Mouse (Mus musculus) kidney, adult 2 months (tissue): ENCODE results near the gene Ube2o. TPM values are rescaled to one million over a fixed set of nuclear protein-coding genes. Genes with fewer than 3 reads are reported as not detected.
A peak's percentile ranks its signal among the peaks of the same experiment; 100 is the strongest.

Experiments used
- DNase-seq: peaks from one replicate; pipeline ENCODE4 v3.0.0; 2021
- H3K27ac ChIP-seq: fragments of 200-500 bp; 2 replicates; pipeline ENCODE4 v1.5.1; 2012; ENCODE audit warnings: low read depth, low read length, control low read depth, inconsistent platforms; ENCODE audit not compliant: insufficient read depth
- H3K27me3 ChIP-seq: fragments of 200-500 bp; replicated peaks from 2 replicates; pipeline ENCODE4 v1.6.1; 2012; ENCODE audit warnings: mild to moderate bottlenecking, moderate library complexity, low read length, inconsistent platforms; ENCODE audit not compliant: control insufficient read depth, insufficient read depth
- H3K36me3 ChIP-seq: fragments of 200-500 bp; 2 replicates; pipeline ENCODE4 v1.6.1; 2012; ENCODE audit warnings: mild to moderate bottlenecking, moderate library complexity, low read length, inconsistent platforms; ENCODE audit not compliant: control insufficient read depth, insufficient read depth
- H3K4me1 ChIP-seq: fragments of 200-500 bp; 2 replicates; pipeline ENCODE4 v1.6.1; 2011; ENCODE audit warnings: low read length; ENCODE audit not compliant: control insufficient read depth, insufficient read depth
- H3K4me3 ChIP-seq: fragments of 200-500 bp; 2 replicates; pipeline ENCODE4 v1.5.1; 2011; ENCODE audit warnings: mild to moderate bottlenecking, low read depth, low read length, control low read depth; ENCODE audit not compliant: insufficient read depth
- CTCF ChIP-seq: fragments of 200-500 bp; conservative IDR thresholded peaks from 2 replicates; pipeline ENCODE4 v1.5.1; 2011; ENCODE audit warnings: low read depth, mild to moderate bottlenecking, control low read depth, low read length, moderate library complexity, mixed read lengths; ENCODE audit not compliant: insufficient read depth, insufficient read length
- POLR2A ChIP-seq: fragments of 200-500 bp; IDR thresholded peaks from one replicate; pipeline ENCODE4 v1.6.1; 2011; ENCODE audit warnings: low read depth, low read length, control low read depth
- WGBS: fragments of 180-500 bp; shearing (Covaris S2); methylation state at CpG from one replicate; pipeline ENCODE4 v1.1.7; 2018; 5-methylcytosine and 5-hydroxymethylcytosine counted together
- polyA plus RNA-seq: library from polyadenylated mRNA; depleted of rRNA; stranded (reverse); fragments of >200 nt; gene quantifications from 2 replicates; pipeline ENCODE4 v1.2.3, GENCODE M21; 2012

The Ube2o gene
- polyA plus RNA-seq, 1 experiment, result 10.3 TPM

DNA sequence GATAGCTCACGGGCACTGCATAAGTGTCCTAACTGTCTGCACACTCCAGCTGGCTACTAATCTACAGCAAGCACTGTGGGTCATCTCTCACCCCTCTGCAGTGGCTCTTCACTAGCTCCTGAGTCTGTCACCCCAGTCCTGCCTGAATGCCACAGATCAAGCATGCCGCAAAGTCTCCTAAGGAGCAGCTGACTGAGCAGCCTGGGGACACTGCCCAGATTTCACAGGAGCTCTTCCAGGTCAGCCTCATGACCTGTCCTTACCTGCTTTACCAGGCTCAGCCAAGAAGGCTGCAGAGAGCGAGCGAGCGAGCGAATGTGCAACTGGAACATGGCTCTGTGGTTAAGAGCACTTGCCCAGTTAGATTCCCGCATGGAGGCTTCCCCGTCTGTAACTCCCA is 13.7 kb downstream of the Ube2o start:
- Histone ChIP-seq H3K4me1 (no peaks in the 10 kb centered on the region), H3K36me3 (no peaks in the 10 kb centered on the region), H3K27ac (no peak overlapping the region), H3K4me3 (no peak overlapping the region), H3K27me3 (no peaks in the 10 kb centered on the region)
- DNase-seq, result no peak
- WGBS, result 77% methylated on average over 8 of the region's 8 CpGs
- TF ChIP-seq POLR2A (no peak), CTCF (no peak)

DNA sequence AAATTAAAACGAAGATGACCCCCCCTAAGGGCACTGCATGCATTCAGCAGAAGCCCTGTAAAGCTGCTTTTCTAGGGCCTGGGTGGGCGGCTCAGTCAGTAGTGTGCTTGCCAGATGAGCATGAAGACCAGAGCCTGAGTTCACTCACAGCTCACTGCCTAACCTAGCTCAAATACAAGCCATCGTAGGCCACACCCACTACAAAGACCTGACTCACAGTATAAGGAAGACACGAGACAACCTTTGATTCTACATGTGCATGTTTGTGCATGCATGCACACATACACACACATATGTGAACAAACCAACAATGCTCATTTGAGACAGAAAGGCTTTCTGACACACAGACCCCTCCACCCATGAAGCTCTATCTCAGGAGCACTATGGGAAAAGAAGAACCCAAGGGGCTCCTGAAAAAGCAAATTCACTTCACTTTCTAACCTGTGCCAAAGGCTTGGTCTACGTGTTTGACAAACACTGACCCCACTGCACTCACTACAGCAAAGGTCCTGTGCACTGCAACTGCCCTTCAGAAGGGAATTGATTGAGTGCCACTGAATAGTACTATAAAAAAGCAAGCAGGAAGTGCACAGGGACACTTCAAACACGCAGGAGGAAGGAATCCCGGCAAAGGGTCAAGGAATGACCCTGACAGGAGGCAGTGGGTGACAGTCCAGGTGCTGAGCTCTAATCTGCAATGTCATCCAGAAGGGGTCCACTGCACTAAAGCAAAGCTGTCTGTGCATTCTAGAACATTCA is 15.8 kb downstream of the Ube2o start:
- Histone ChIP-seq H3K36me3 (no peaks in the 10 kb centered on the region), H3K4me3 (no peak overlapping the region), H3K27ac (no peak overlapping the region)

DNA sequence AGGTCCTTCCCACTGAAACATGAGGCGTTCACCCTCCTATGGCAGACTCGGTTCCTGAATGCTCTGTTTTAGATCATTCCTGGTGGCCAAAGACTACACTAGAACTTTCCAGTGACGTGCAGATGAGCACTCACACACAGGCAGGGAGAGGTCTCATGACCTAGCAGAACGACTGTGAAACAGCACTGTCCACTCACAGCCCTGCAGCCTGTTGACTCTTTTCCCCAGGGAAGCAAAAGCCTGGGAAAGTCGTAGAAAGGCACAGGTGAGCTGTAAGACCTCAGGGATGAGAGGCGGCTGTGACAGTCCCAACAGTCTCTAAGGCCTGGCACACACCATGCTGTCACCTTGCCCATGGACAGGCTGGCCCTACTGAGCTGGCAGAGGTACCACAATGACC is 24.9 kb downstream of the Ube2o start:
- H3K27me3 ChIP-seq, result no peaks in the 10 kb centered on the region
- 61% methylated on average over 6 of the region's 6 CpGs for WGBS

More for the DNA sequence above, 15.8 kb downstream of the Ube2o start:
- Histone ChIP-seq H3K4me1 (no peaks in the 10 kb centered on the region), H3K27me3 (no peaks in the 10 kb centered on the region)
- WGBS, result 57% methylated on average over 7 of the region's 7 CpGs
- DNase-seq, result no peak
- TF ChIP-seq CTCF, result no peak
- TF ChIP-seq POLR2A, result no peak

DNA sequence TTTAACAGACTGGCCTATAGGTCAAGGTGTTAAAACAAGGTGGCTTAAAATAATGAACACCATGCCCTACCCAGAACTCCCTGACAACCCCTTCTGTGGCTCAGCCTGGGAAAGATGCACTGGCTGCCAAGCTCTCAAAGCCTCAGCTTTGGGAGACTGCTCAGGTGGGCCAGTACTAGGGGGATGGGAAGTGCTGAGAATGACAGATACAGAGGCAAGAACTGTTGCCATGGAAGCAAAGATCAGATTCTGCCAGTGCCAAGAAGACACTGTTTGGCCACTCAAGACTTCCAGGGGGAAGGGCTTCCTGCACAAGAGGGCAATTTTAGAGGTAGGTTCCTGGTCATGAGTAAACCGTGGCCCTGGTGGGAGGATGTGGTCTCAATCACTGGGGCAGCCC is 25.7 kb downstream of the Ube2o start:
- H3K27me3 ChIP-seq, result no peaks in the 10 kb centered on the region
- no peak overlapping the region for H3K4me3 ChIP-seq
- H3K36me3 ChIP-seq, result no peaks in the 10 kb centered on the region
- no peak overlapping the region for H3K27ac ChIP-seq
- H3K4me1 ChIP-seq, result 0 out of 2 replicates have a peak, but pooled peaks cover 6% of the 10 kb centered on the region
- no peak for DNase-seq
- no peak for TF ChIP-seq CTCF
- TF ChIP-seq POLR2A, result no peak
- 54% methylated on average over 1 of the region's 1 CpGs for WGBS

More for the DNA sequence above, 24.9 kb downstream of the Ube2o start:
- no peak for DNase-seq
- TF ChIP-seq POLR2A (no peak), CTCF (no peak)
- H3K4me3 ChIP-seq, result no peak overlapping the region
- no peaks in the 10 kb centered on the region for H3K4me1 ChIP-seq
- H3K36me3 ChIP-seq, result no peaks in the 10 kb centered on the region
- no peak overlapping the region for H3K27ac ChIP-seq

DNA sequence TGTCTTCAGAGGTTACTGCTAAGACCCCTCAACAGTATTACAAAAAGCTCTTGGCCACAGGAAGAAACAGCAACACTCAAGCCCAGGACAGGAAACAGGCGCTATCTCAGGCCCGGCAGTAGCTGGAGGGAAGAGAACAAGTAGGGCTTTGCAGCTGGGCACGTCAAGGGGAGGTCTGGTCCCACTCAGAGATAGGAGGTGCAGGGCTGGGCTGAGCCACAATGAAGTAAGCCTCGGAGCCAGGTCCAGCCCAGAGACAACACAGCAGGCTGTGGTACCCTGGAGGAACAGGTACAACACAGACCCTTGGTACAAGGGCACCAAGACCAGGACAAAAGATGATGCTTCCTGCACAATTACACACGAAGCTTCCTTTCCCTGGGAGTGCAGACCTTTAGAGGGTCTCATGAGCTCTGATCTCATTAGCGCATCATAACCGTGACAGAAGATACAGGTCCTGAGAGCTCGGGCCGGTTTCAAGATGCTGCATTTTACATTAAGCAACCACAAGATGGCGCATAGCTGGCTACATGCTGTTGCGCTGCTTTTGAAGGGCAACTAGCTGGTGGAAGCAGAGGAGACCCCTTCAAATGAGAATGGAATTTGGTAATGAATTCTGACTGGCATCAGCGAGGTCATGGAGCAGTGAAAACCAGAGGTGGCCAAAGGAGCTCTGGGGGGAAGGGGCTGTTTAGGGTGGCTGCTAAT is 26.9 kb downstream of the Ube2o start:
- H3K36me3 ChIP-seq, result no peaks in the 10 kb centered on the region
- no peak overlapping the region for H3K4me3 ChIP-seq
- no peak overlapping the region for H3K27ac ChIP-seq
- peak; percentile 51 for DNase-seq
- TF ChIP-seq POLR2A (no peak), CTCF (peak; percentile 72)
- no peaks in the 10 kb centered on the region for H3K27me3 ChIP-seq
- H3K4me1 ChIP-seq, result 0 out of 2 replicates have a peak, but pooled peaks cover 6% of the 10 kb centered on the region
- WGBS, result 28% methylated on average over 12 of the region's 12 CpGs

DNA sequence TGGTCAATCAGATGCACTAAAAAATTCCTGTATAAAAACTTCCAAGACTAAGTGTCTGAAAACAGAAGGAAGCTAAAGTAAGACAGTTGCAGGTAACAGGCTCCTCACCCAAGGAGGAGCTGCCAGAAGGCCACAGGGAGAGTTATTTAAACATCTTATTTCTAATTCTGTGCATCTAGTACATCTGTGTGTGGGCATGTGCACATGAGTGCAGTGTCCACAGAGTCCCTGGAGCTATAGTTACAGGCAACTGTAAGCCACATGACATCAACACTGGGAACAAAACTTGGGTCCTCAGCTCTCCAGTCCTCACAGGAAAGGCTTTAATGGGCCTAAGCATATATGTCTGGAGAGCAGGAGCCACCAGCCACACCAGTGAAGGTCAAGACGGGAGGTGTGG is 29.1 kb downstream of the Ube2o start:
- WGBS, result 67% methylated on average over 1 of the region's 1 CpGs

DNA sequence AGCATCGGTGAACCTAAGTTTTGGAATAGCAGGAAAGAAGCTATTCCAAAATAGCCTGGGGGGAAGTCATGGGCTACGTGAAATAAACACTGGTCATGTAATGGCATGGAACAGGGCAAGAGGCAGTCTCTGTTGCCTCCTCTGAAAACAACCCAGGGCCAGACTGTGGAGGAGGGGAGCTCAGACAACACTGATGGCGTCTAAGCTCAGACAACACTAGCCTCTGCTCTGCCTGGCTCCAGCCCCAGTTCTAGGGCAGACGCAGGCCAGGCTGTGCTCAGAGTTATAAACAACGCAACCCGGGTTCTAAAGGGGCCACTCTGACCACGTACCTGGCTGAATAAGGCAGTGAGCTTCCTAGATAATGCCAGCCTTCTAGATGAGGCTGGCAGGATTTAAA is 30.5 kb downstream of the Ube2o start:
- Histone ChIP-seq H3K36me3 (no peaks in the 10 kb centered on the region), H3K27ac (no peak overlapping the region), H3K4me1 (0 out of 2 replicates have a peak, but pooled peaks cover 6% of the 10 kb centered on the region), H3K4me3 (no peak overlapping the region), H3K27me3 (no peaks in the 10 kb centered on the region)
- WGBS, result 45% methylated on average over 7 of the region's 7 CpGs
- no peak for TF ChIP-seq POLR2A
- no peak for TF ChIP-seq CTCF
- DNase-seq, result peak; percentile 28

More for the DNA sequence above, 29.1 kb downstream of the Ube2o start:
- TF ChIP-seq POLR2A (no peak), CTCF (no peak)
- Histone ChIP-seq H3K4me1 (0 out of 2 replicates have a peak, but pooled peaks cover 6% of the 10 kb centered on the region), H3K27me3 (no peaks in the 10 kb centered on the region), H3K4me3 (no peak overlapping the region), H3K36me3 (no peaks in the 10 kb centered on the region), H3K27ac (no peak overlapping the region)
- DNase-seq, result no peak
